Comparison of ENCODE assay signal across 8 mouse cellular contexts in genomic region chr10:81408871-81409291, GRCm38 (mm10). TPM values are rescaled to one million over a fixed set of nuclear protein-coding genes. Genes with fewer than 3 reads are reported as not detected.
DNase-seq lines count a peak whose midpoint lies in the region; ATAC-seq and TF ChIP-seq lines count a peak whose summit lies in the region.

No protein-coding gene starts in this region.

- H3K4me3 ChIP-seq in layer of hippocampus, adult 2 months = no peak overlapping the region

- peak; percentile 73 for ATAC-seq in erythroid progenitor cell, adult 5-6 weeks (replicated peaks; ENCODE audit: low FRiP score, poor library complexity, severe bottlenecking)
- ATAC-seq in megakaryocyte progenitor cell, adult 5-6 weeks (replicated peaks; ENCODE audit: poor library complexity) = peak; percentile 68

- 0 out of 2 replicates have a peak, but pooled peaks cover 2% of the 10 kb centered on the region for H3K36me3 ChIP-seq in splenic B cell, adult 2 months (ENCODE audit: control insufficient read depth, insufficient read depth, low read length, poor library complexity, severe bottlenecking)

- TF ChIP-seq CTCF in layer of hippocampus, adult 2 months (conservative IDR thresholded peaks at IDR 0.05) = peak; percentile 93

- intact Hi-C loops in heart, postnatal 10 days (cut with DNase I) = no loop called here

- DNase-seq in layer of hippocampus, adult 2 months (ENCODE audit: low spot score in 2 of 2) = peak in 1 of 2 experiments; percentile 74
- no peak for DNase-seq in layer of hippocampus, adult 8-10 months (ENCODE audit: low spot score in 2 of 2)
- peak; percentile 83 for DNase-seq in brain, adult 2 months (ENCODE audit: low read depth, low spot score)
- peak; percentile 89 to 91 for DNase-seq in heart, postnatal 10 days
- DNase-seq in layer of hippocampus, postnatal 10 days (ENCODE audit: low spot score in 2 of 2) = peak; percentile 71 to 78
- DNase-seq in splenic B cell, adult 2 months (ENCODE audit: low read depth, low spot score) = peak; percentile 87

- H3K27me3 ChIP-seq in splenic B cell, adult 2 months (ENCODE audit: control insufficient read depth, insufficient read depth, low read length, poor library complexity, severe bottlenecking) = no peaks in the 10 kb centered on the region; the same call in 1 of the 2 replicates

- H3K27ac ChIP-seq in layer of hippocampus, adult 2 months = peak overlapping the region; percentile 96

RNA-seq across cellular contexts. Expression of gene Smim24, which starts 16.0 kb away (rescaled TPM):
- 1 to 10 TPM; 1.9 to 2.1 TPM for total RNA-seq in layer of hippocampus, adult 2 months (2021)
- total RNA-seq in layer of hippocampus, adult 8-10 months (2022) = 1 to 10 TPM; 1.3 to 1.7 (median 1.4) TPM
- 5.4 and 7.5 TPM in 2 replicates for total RNA-seq in erythroid progenitor cell, adult 5-6 weeks (2015; ENCODE audit: low replicate concordance)
- total RNA-seq in erythroid progenitor cell, adult 5-6 weeks (2017; ENCODE audit: low replicate concordance) = 4.2 TPM in 1 of 2 replicates, not detected in the other
- 1 to 10 TPM; 1.3 to 2.2 TPM for total RNA-seq in heart, postnatal 10 days (2021)
- 1 to 10 TPM; 2.6 to 3.0 TPM for total RNA-seq in layer of hippocampus, postnatal 10 days (2021)
- total RNA-seq in megakaryocyte progenitor cell, adult 5-6 weeks (2015) = 31.0 and 31.4 TPM in 2 replicates
- 7.5 and 17.1 TPM in 2 replicates for total RNA-seq in megakaryocyte progenitor cell, adult 5-6 weeks (2017)

RNA-seq across cellular contexts. Expression of gene Gm48552, which starts 20.1 kb away (rescaled TPM):
- 1 to 10 TPM; 5.5 to 8.1 TPM for total RNA-seq in layer of hippocampus, adult 2 months (2021)
- 1 to 10 TPM; 2.9 to 9.7 (median 4.2) TPM for total RNA-seq in layer of hippocampus, adult 8-10 months (2022)
- not detected in 2 replicates for total RNA-seq in erythroid progenitor cell, adult 5-6 weeks (2015; ENCODE audit: low replicate concordance)
- total RNA-seq in erythroid progenitor cell, adult 5-6 weeks (2017; ENCODE audit: low replicate concordance) = not detected in 2 replicates
- total RNA-seq in heart, postnatal 10 days (2021) = under 1 TPM; 0.77 to 0.98 TPM
- total RNA-seq in layer of hippocampus, postnatal 10 days (2021) = 1 to 10 TPM; 1.1 to 3.5 TPM
- not detected in 2 replicates for total RNA-seq in megakaryocyte progenitor cell, adult 5-6 weeks (2015)
- 0.46 TPM in 1 of 2 replicates, not detected in the other for total RNA-seq in megakaryocyte progenitor cell, adult 5-6 weeks (2017)

RNA-seq across cellular contexts. Expression of gene Gm48551, which starts 24.6 kb away (rescaled TPM):
- total RNA-seq in layer of hippocampus, adult 2 months (2021) = 1 to 10 TPM; 4.4 to 6.1 TPM
- total RNA-seq in layer of hippocampus, adult 8-10 months (2022) = 1 to 10 TPM; 2.7 to 5.5 (median 4.5) TPM
- 2.1 and 4.3 TPM in 2 replicates for total RNA-seq in erythroid progenitor cell, adult 5-6 weeks (2015; ENCODE audit: low replicate concordance)
- total RNA-seq in erythroid progenitor cell, adult 5-6 weeks (2017; ENCODE audit: low replicate concordance) = not detected in 2 replicates
- total RNA-seq in heart, postnatal 10 days (2021) = under 1 TPM; 0.74 to 0.87 TPM
- total RNA-seq in layer of hippocampus, postnatal 10 days (2021) = 1 to 10 TPM; 2.3 to 4.5 TPM
- total RNA-seq in megakaryocyte progenitor cell, adult 5-6 weeks (2015) = 2.6 and 3.0 TPM in 2 replicates
- 0.62 and 1.7 TPM in 2 replicates for total RNA-seq in megakaryocyte progenitor cell, adult 5-6 weeks (2017)

RNA-seq across cellular contexts. Expression of gene Dohh, which starts 24.7 kb away (rescaled TPM):
- total RNA-seq in layer of hippocampus, adult 2 months (2021) = 10 to 100 TPM; 75.9 to 79.7 TPM
- 10 to 100 TPM; 64.3 to 78.5 (median 72.6) TPM for total RNA-seq in layer of hippocampus, adult 8-10 months (2022)
- 8.8 TPM in 1 of 2 replicates, not detected in the other for total RNA-seq in erythroid progenitor cell, adult 5-6 weeks (2015; ENCODE audit: low replicate concordance)
- 4.0 and 17.2 TPM in 2 replicates for total RNA-seq in erythroid progenitor cell, adult 5-6 weeks (2017; ENCODE audit: low replicate concordance)
- total RNA-seq in heart, postnatal 10 days (2021) = 10 to 100 TPM; 53.2 to 57.5 TPM
- 10 to 100 TPM; 72.0 to 77.3 TPM for total RNA-seq in layer of hippocampus, postnatal 10 days (2021)
- 9.3 and 13.7 TPM in 2 replicates for total RNA-seq in megakaryocyte progenitor cell, adult 5-6 weeks (2015)
- 36.5 and 52.5 TPM in 2 replicates for total RNA-seq in megakaryocyte progenitor cell, adult 5-6 weeks (2017)

RNA-seq across cellular contexts. Expression of gene Fzr1, which starts 30.6 kb away (rescaled TPM):
- total RNA-seq in layer of hippocampus, adult 2 months (2021) = 10 to 100 TPM; 70.1 to 72.0 TPM
- 10 to 100 TPM; 64.6 to 72.1 (median 67.2) TPM for total RNA-seq in layer of hippocampus, adult 8-10 months (2022)
- 235 and 246 TPM in 2 replicates for total RNA-seq in erythroid progenitor cell, adult 5-6 weeks (2015; ENCODE audit: low replicate concordance)
- 247 and 266 TPM in 2 replicates for total RNA-seq in erythroid progenitor cell, adult 5-6 weeks (2017; ENCODE audit: low replicate concordance)
- 10 to 100 TPM; 39.7 to 41.2 TPM for total RNA-seq in heart, postnatal 10 days (2021)
- total RNA-seq in layer of hippocampus, postnatal 10 days (2021) = 10 to 100 TPM; 81.2 to 85.2 TPM
- 17.1 and 21.7 TPM in 2 replicates for total RNA-seq in megakaryocyte progenitor cell, adult 5-6 weeks (2015)
- total RNA-seq in megakaryocyte progenitor cell, adult 5-6 weeks (2017) = 17.3 and 17.8 TPM in 2 replicates

Comparison
In these comparisons a context has a peak if more than half of its experiments do, and no peak if none do; other contexts are left out.
1. DNase-seq: peak in brain, adult 2 months (single experiment), heart, postnatal 10 days (2 of 2), layer of hippocampus, postnatal 10 days (2 of 2) and splenic B cell, adult 2 months (single experiment); none in layer of hippocampus, adult 8-10 months (0 of 2).